Mouse (Mus musculus) forebrain, embryonic 12.5 days (tissue): Measurements from ENCODE around the gene Fbxl4. TPM values are rescaled to one million over a fixed set of nuclear protein-coding genes. Genes with fewer than 3 reads are reported as not detected.
A peak's percentile ranks its signal among the peaks of the same experiment; 100 is the strongest.
"Not testable (repeated sequence)": the region's sequence is repeated elsewhere in the genome, so short reads cannot be mapped to it uniquely, and the experiment has no call there.

ENCODE experiments used
- ATAC-seq: fragments of 200-750 bp; cut with Nextera tagmentation; 2 replicates; pipeline ENCODE4 v1.8.0; 2017; ENCODE audit warnings: moderate TSS enrichment; ENCODE audit not compliant: low FRiP score
- H3K27ac ChIP-seq: fragments of 300-500 bp; sonication (generic); 2 replicates; pipeline ENCODE4 v1.5.1; 2016; ENCODE audit warnings: mild to moderate bottlenecking
- H3K27me3 ChIP-seq: fragments of 300-500 bp; sonication (generic); 2 replicates; pipeline ENCODE4 v1.6.1; 2016; ENCODE audit warnings: mild to moderate bottlenecking
- H3K36me3 ChIP-seq: fragments of 300-500 bp; sonication (generic); replicated peaks from 2 replicates; pipeline ENCODE4 v1.6.1; 2016; ENCODE audit warnings: mild to moderate bottlenecking
- H3K4me1 ChIP-seq: fragments of 300-500 bp; sonication (generic); 2 replicates; pipeline ENCODE4 v1.6.1; 2016
- H3K4me2 ChIP-seq: fragments of 300-500 bp; sonication (generic); 2 replicates; pipeline ENCODE4 v1.6.1; 2016; ENCODE audit warnings: mild to moderate bottlenecking, moderate library complexity
- H3K4me3 ChIP-seq: fragments of 300-500 bp; sonication (generic); replicated peaks from 2 replicates; pipeline ENCODE4 v1.5.1; 2016; ENCODE audit warnings: mild to moderate bottlenecking
- H3K9ac ChIP-seq: fragments of 300-500 bp; sonication (generic); 2 replicates; pipeline ENCODE4 v1.6.1; 2016; ENCODE audit warnings: mild to moderate bottlenecking
- H3K9me3 ChIP-seq: fragments of 300-500 bp; sonication (generic); 2 replicates; pipeline ENCODE4 v1.6.1; 2016
- WGBS: fragments of 180-500 bp; shearing (Covaris S2); methylation state at CpG from one replicate; pipeline ENCODE4 v1.1.7; 2016; 5-methylcytosine and 5-hydroxymethylcytosine counted together
- polyA plus RNA-seq: library from polyadenylated mRNA; unstranded; fragments of >200 nt; fragmentation: Nextera tagmentation; extraction: Ambion mirVana; gene quantifications from 2 replicates; pipeline ENCODE4 v1.2.1, GENCODE M21; 2016

The Fbxl4 gene
- polyA plus RNA-seq, result 9.2 and 9.5 TPM in 2 replicates

DNA sequence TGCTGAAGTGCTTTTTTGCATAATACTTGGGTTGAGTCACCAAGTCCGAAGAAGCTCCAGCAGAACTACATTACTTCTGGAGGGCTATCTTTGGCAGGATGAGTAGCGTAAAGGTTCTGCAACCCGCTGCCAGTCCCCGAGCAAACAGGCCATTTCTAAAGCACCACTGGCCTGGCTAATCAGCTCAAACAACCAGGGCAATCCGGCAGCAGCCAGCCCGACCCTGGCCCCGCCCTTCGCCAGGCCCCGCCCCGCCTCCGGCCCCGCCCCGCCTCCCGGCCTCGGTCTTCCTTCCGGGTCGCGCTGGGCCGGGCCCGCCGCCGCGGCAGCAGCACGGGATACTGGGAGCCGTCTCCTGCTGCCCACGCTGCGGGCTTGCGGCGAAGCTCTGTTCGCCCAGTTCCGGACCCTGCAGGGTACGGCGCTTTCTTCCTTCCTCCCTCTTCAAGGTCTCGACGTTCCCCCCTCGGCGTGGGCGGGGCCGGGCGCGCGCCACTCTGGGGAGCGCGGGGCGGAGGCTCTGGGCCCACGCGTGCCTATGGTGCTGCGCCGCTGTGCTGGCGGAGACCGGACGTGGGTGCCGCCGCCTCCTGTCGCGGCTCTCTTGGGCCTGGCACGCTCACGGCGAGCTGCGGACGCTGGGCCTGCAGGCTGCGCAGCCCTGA, at the start of gene Fbxl4:
Gene Fbxl4, plus strand, starts transcription at position 278 of the 665 bp plus-strand sequence.
- no peaks in the 10 kb centered on the region for H3K36me3 ChIP-seq
- H3K4me3 ChIP-seq, result peak within 1 kb of the TSS; percentile 79
- ATAC-seq, result peak; percentile 98
- H3K4me2 ChIP-seq, result peak within 1 kb of the TSS; percentile 69
- 0 out of 2 replicates have a peak, but pooled peaks cover 6% of the 10 kb centered on the region for H3K9me3 ChIP-seq
- no peaks in the 10 kb centered on the region for H3K27me3 ChIP-seq
- H3K27ac ChIP-seq, result peak within 1 kb of the TSS; percentile 86
- H3K9ac ChIP-seq, result peak within 1 kb of the TSS; percentile 87
- H3K4me1 ChIP-seq, result peaks cover 7% of the 10 kb centered on the region
- WGBS, result under 1% methylated on average over 57 of the region's 62 CpGs

DNA sequence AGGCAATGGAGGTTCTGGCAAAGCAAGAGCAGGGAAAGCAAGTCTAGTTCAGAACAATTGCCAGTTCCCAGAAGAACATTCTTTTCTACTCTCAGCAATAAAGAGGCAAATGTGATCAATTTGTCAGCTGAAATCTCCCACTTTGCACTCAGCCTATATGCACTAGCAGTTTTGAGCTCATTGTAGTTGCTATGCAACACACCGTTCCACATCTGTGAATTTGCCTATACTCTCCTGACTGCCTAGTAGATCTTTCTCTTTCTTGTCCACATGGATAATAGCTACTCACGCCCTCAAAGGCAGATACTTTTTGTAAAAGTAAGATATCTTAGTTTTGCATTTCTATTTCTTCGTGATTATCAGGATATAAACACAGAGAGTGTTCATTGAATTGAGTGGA, 42.8 kb upstream of the Fbxl4 start:
- H3K4me1 ChIP-seq, result no peaks in the 10 kb centered on the region
- no peak overlapping the region for H3K27ac ChIP-seq
- H3K9ac ChIP-seq, result no peak overlapping the region
- WGBS, result 91% methylated on average over 3 of the region's 3 CpGs
- no peaks in the 10 kb centered on the region for H3K27me3 ChIP-seq
- no peak overlapping the region for H3K4me2 ChIP-seq
- H3K9me3 ChIP-seq, result no peaks in the 10 kb centered on the region
- H3K4me3 ChIP-seq, result no peak overlapping the region
- H3K36me3 ChIP-seq, result no peaks in the 10 kb centered on the region
- no peak for ATAC-seq

DNA sequence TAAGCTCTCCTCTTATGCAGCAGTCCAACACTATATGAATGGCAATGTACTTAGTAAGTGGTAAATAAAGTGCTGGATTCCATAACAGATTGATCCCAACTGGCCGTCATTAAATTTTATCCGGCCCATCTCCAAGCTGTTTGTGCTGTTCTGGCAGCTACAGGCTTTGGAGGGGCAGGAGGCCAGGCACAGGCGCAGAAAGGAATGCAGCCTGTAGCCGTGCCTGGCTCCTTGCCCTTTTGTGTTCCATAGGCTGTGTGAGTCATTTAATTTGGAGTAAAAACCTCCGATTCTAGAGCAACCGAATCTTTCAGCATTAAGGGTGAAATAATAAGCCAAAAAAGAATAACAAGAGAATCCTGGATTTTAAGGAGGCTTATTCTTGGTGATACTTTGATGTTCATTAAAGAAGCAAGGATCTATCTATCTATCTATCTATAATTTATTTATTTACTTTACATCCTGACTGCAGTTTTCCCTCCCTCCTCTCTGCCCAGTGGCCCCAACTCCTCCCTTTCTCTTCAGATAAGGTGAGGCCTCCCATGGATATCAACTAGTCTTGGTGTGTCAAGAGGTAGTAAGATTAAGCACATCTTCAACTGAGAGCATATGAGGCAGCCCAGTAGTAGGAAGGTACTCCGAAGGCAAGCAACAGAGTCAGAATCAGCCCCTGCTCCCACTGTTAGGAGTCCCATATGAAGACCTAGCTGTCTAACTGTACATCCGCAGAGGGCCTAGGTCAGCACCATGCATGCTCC, 14.3 kb upstream of the Fbxl4 start:
- H3K4me3 ChIP-seq, result no peak overlapping the region
- no peak overlapping the region for H3K4me2 ChIP-seq
- no peaks in the 10 kb centered on the region for H3K9me3 ChIP-seq
- no peaks in the 10 kb centered on the region for H3K4me1 ChIP-seq
- ATAC-seq, result no peak
- H3K27ac ChIP-seq, result no peak overlapping the region
- no peak overlapping the region for H3K9ac ChIP-seq
- no peaks in the 10 kb centered on the region for H3K36me3 ChIP-seq
- WGBS, result 78% methylated on average over 8 of the region's 8 CpGs
- H3K27me3 ChIP-seq, result no peaks in the 10 kb centered on the region

DNA sequence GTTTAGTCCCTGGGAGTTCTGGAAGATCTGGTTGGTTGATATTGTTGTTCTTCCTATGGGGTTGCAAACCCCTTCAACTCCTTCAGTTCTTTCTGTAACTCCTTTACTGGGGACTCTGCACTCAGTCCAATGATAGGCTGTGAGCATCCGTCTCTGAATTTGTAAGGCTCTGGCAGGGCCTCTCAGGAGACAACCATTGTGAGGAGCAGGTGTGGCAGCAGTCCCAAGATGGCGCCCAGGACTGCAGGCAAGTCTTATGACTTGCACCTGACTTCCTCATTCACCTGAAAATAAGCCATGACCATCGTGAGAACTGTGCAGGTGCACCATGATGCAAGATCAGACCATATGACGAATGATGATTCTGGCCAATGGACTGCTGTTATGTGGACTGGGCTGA, 8.3 kb upstream of the Fbxl4 start:
- not testable (repeated sequence) for H3K4me2 ChIP-seq, H3K36me3 ChIP-seq, ATAC-seq, H3K4me3 ChIP-seq, H3K9me3 ChIP-seq, H3K27me3 ChIP-seq, H3K4me1 ChIP-seq, H3K27ac ChIP-seq, H3K9ac ChIP-seq
- WGBS, result 90% methylated on average over 4 of the region's 4 CpGs

DNA sequence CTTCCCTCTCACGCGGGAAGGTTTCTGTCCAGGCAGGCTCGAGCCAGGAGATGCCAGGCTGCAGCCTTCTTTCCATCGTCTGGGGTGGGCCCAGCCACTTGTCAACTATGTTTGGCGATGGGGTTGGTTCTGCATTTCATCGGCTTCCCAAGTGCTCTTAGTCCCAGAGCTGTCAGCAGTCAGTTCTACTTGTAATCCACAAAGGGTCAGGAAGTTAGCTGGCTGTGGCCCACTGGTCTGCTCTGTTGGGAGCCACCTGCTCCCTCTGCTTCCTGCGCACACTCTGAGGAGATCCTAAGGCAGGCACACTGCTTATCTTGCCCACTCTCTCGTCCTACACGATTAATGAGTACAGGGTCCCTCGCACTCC, 573 bp downstream of the Fbxl4 start:
- Histone ChIP-seq H3K36me3 (no peaks in the 10 kb centered on the region), H3K4me2 (peak overlapping the region; percentile 69), H3K9ac (peak overlapping the region; percentile 87), H3K9me3 (0 out of 2 replicates have a peak, but pooled peaks cover 6% of the 10 kb centered on the region), H3K4me1 (peaks cover 7% of the 10 kb centered on the region), H3K27me3 (no peaks in the 10 kb centered on the region), H3K4me3 (peak overlapping the region; percentile 79), H3K27ac (peak overlapping the region; percentile 86)
- 11% methylated on average over 10 of the region's 10 CpGs for whole genome bisulfite sequencing
- ATAC-seq, result no peak; the same call in 1 of the 2 replicates

DNA sequence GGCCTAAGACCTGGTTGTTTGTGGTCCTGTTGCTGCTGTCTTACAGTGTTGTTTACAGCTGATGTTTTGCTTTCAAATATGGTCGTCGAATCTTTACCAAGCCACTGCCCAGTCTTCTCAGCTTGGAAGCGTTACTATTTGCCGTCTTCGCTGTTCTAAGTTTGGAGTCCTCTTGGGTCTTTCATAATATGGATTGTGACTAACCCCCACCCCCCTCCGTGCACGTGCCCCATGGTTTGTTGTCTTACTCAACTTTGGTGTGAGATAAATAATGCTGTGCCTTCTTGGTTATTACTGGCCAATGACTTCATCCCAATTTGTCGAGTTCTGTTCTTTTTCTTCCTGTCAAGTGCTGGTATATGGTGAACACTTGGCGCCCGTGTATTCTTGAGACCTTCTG, 1.1 kb downstream of the Fbxl4 start:
- peaks cover 7% of the 10 kb centered on the region for H3K4me1 ChIP-seq
- H3K9me3 ChIP-seq, result 0 out of 2 replicates have a peak, but pooled peaks cover 5% of the 10 kb centered on the region
- H3K27me3 ChIP-seq, result no peaks in the 10 kb centered on the region
- H3K9ac ChIP-seq, result no peak overlapping the region
- H3K4me3 ChIP-seq, result no peak overlapping the region
- ATAC-seq, result no peak
- 85% methylated on average over 10 of the region's 10 CpGs for WGBS
- no peak overlapping the region for H3K27ac ChIP-seq
- peak overlapping the region; percentile 69 for H3K4me2 ChIP-seq
- H3K36me3 ChIP-seq, result no peaks in the 10 kb centered on the region

DNA sequence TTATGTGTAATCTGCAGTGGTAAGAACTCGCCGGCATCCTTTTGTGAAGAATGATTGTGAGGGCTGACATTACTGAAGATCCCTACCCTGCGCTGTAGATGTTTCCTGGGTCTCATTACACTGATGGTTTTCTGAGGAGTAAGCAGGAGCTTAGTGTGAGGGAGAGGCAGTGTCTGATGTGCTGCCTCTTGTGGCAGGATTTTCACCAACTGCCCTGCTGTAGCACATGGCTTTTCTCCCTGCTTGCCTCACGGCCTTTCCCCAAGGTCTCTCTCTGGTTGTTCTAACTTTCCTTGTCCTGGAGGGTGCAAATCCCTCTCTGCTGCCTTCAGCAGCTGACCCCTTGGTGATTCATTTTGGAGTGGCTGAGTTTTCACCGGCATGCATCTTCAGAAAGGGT, 10.0 kb downstream of the Fbxl4 start:
- no peak overlapping the region for H3K27ac ChIP-seq
- no peak for ATAC-seq
- no peaks in the 10 kb centered on the region for H3K27me3 ChIP-seq
- no peak overlapping the region for H3K4me3 ChIP-seq
- WGBS, result 61% methylated on average over 5 of the region's 5 CpGs
- H3K9me3 ChIP-seq, result no peaks in the 10 kb centered on the region
- no peak overlapping the region for H3K9ac ChIP-seq
- no peaks in the 10 kb centered on the region for H3K4me1 ChIP-seq
- no peaks in the 10 kb centered on the region for H3K36me3 ChIP-seq
- H3K4me2 ChIP-seq, result no peak overlapping the region

DNA sequence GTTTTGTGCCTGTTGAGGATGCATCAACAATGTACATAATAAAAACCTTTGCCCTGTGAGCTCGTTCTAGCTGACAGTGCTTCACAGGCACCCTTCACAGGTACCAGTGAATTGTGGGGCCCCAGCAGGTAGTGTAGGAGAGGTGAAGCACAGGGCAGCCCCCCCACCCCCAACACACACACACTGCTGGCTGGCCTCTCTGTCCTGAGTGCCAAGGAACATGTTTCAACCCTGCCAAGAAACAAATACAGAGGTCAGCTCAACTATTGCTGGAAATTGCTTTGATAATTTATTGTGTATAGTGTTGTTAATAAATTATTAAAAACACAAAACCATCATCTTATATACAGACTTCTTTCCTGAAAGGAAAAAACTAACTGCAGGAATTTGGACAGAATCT, 21.2 kb downstream of the Fbxl4 start:
- H3K4me2 ChIP-seq, result no peak overlapping the region
- H3K9ac ChIP-seq, result no peak overlapping the region
- H3K4me1 ChIP-seq, result no peaks in the 10 kb centered on the region
- no peak overlapping the region for H3K4me3 ChIP-seq
- WGBS, result 68% methylated on average over 1 of the region's 1 CpGs
- H3K36me3 ChIP-seq, result no peaks in the 10 kb centered on the region
- no peaks in the 10 kb centered on the region for H3K27me3 ChIP-seq
- no peak for ATAC-seq
- no peaks in the 10 kb centered on the region for H3K9me3 ChIP-seq
- no peak overlapping the region for H3K27ac ChIP-seq

DNA sequence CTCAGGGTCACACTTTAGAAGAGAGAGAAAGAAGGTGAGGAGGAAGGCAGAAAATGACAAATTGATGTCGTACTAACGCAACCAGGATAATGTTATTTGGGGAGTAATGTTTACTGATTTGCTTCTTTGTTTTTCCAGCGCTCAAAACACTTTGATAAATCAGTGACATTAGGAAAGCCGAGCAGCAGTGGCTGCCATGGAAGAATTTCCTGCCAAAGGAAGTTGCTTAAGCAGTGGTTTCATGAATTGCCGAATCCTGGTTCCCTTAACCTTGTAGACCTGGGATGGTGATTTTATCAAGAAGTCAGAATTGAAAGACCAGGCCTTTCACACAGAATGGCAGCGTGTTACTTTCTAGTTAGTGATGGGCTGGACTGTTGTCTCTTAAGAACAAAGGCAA, 23.3 kb downstream of the Fbxl4 start:
- no peaks in the 10 kb centered on the region for H3K4me1 ChIP-seq
- H3K9ac ChIP-seq, result no peak overlapping the region
- no peak overlapping the region for H3K27ac ChIP-seq
- ATAC-seq, result no peak
- 85% methylated on average over 6 of the region's 6 CpGs for WGBS
- no peaks in the 10 kb centered on the region for H3K27me3 ChIP-seq
- no peaks in the 10 kb centered on the region for H3K9me3 ChIP-seq
- no peak overlapping the region for H3K4me3 ChIP-seq
- H3K4me2 ChIP-seq, result no peak overlapping the region
- no peaks in the 10 kb centered on the region for H3K36me3 ChIP-seq

DNA sequence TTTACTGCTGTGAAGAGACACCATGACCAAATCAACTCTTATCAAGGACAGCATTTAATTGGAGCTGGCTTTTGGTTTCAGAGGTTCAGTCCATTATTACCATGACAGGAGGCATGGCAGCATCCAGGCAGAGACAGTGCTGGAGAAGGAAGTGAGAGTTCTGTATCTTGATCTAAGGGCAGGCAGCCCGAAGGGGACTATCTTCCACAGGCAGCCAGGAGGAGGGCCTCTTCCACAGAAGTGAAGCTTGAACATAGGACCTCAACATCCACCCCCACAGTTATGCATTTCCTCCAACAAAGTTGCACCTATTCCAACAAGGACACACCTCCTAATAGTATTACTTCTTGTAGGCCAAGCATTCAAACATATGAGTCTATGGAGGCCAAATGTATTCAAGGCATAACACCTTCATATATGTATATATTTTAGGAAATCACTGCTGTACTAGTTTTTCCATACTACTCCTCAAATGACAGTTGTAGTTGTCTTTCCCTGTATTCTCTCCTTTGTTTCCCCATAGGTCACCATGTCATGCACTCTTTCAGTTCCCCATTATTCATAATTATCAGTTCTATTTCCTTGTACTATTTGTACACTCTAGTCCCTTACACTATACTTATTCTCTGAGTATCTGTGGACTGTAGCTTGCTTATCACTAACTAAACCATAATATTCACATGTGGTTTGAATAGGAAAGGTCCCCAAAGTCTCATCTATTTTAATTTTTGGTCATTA, 26.4 kb downstream of the Fbxl4 start:
- no peak for ATAC-seq
- no peaks in the 10 kb centered on the region for H3K27me3 ChIP-seq
- no peak overlapping the region for H3K27ac ChIP-seq
- H3K4me3 ChIP-seq, result no peak overlapping the region
- no peak overlapping the region for H3K9ac ChIP-seq
- H3K4me1 ChIP-seq, result no peaks in the 10 kb centered on the region
- no peaks in the 10 kb centered on the region for H3K9me3 ChIP-seq
- no peaks in the 10 kb centered on the region for H3K36me3 ChIP-seq
- 96% methylated on average over 1 of the region's 1 CpGs for whole genome bisulfite sequencing
- no peak overlapping the region for H3K4me2 ChIP-seq

DNA sequence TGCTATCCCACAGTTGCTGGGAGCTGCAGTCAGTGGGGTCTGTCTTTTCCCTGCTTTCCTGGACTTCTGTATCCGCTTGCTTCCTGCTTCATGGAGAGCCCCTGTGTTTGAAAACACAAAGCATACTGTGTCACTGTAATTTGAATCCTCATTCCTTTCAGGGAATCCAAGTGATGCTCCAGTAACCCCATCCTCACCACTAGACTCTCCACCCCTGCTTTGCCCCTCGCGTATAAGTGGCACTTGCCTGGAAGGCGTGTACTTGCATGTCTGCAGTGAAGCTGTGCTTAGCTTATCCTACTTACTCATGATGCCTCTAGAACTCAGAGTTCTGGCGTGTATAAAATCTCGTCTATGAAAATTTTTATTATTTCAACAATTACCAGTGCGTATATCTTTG, 32.7 kb downstream of the Fbxl4 start:
- no peak for ATAC-seq
- no peak overlapping the region for H3K9ac ChIP-seq
- H3K27ac ChIP-seq, result no peak overlapping the region
- no peaks in the 10 kb centered on the region for H3K36me3 ChIP-seq
- WGBS, result 54% methylated on average over 7 of the region's 7 CpGs
- H3K4me2 ChIP-seq, result no peak overlapping the region
- H3K4me1 ChIP-seq, result peaks cover 19% of the 10 kb centered on the region
- no peaks in the 10 kb centered on the region for H3K27me3 ChIP-seq
- H3K4me3 ChIP-seq, result no peak overlapping the region
- H3K9me3 ChIP-seq, result no peaks in the 10 kb centered on the region

DNA sequence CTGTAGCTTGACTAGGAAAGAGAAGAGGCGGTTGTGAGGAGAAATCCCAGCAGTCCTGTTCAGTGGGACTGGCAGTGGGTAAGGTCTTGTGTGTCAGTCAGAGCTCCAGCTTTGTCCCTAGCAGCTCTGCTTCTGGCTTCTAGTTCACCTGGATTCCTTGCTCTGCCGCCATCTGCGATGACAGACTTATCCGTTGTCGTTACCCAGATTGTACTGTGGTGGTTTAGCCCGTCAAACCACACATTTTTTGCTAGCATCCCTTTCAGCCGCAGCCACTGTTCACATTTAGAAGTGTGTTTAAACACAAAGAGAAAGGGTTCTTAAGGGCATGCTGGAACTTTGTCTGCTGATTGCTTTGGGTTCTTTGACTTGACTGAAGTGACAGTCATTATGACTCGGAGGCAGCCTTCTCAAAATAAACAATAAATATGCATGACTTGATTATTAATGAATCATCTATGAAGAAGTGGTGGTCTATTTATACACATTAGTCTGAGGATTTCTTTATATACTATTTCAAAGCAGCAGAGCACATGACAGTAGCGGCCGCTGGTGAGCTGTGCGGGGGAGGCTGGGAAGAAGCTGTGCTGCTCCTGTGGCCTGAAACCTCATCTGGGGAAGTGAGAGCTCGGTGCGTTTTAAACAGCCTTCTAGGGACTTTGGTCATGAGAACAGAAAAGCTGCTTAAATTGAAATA, 35.6 kb downstream of the Fbxl4 start:
- Histone ChIP-seq H3K4me1 (peaks cover 19% of the 10 kb centered on the region), H3K36me3 (no peaks in the 10 kb centered on the region), H3K4me2 (no peak overlapping the region), H3K27ac (no peak overlapping the region), H3K9me3 (no peaks in the 10 kb centered on the region), H3K4me3 (no peak overlapping the region), H3K27me3 (no peaks in the 10 kb centered on the region), H3K9ac (no peak overlapping the region)
- peak; percentile 58; the same call in 1 of the 2 replicates for ATAC-seq
- 51% methylated on average over 13 of the region's 13 CpGs for WGBS
